Mouse (Mus musculus): ENCODE results near the gene Tppp3.

The Tppp3 gene

DNA sequence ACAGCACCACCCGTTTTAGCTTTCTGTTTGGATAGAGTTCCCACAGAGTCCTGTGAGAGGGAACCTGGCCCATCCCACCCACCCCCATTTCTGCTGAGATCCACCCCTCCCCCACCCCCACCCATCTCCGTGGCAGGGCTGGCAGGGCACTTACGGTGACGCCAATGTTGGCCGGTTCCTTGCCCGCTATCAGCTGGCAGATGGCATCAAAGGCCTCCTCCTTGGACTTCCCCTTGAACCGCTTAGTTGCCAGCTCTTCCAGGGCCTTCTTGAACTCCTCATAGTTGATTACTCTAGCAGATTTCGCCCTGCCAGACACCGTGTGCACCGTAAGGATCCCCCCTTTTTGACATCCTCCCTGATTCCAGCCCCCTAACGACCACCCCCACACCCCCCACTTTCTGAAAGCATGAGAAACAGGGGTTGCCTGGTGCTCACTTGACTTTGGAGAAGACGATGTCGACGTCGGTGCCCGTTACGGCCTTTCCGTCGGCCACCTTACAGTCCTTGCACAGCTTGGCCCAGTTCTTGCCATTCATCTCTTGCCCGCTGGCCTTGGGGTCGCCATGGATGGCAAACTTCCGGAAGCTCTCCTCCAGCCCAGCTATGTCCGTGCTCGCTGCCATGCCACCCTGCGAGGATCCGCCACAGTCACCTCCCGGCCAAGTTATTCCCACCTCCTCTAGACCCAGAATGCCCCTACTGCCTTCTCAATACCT lies 3.2 kb downstream of the Tppp3 start:
- no peak for DNase-seq (ENCODE audit: extremely low read depth, insufficient read length, low spot score)

DNA sequence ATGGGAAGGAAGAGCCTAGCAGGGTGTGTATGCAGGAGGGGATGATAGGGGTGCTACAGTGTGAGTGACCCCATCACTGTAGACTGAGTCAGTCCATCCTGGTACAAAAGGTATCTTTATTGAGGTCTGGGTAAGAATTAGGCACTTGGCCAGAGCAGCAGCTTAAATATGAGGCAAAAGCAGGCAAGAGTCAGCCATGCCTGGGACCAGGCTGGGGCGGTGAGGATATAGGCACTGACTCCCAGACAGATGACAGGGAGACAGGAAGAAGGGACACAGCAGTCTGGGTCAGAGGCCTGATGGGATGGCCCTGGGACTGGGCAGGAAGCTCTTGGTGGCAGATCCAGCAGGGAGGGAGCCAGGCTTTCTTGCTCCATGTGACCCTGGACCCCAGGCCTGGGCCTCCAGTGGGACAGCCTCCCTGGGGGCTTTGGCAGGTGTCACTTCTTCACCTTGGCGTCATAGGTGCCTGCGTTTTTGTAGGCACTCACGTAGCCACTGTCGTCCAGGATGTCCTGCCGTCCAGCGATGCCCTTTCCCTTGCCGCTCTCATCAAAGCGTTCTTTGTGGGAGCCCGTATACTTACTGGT lies 3.8 kb downstream of the Tppp3 start:
- no peak for DNase-seq (ENCODE audit: extremely low read depth, insufficient read length, low spot score)

DNA sequence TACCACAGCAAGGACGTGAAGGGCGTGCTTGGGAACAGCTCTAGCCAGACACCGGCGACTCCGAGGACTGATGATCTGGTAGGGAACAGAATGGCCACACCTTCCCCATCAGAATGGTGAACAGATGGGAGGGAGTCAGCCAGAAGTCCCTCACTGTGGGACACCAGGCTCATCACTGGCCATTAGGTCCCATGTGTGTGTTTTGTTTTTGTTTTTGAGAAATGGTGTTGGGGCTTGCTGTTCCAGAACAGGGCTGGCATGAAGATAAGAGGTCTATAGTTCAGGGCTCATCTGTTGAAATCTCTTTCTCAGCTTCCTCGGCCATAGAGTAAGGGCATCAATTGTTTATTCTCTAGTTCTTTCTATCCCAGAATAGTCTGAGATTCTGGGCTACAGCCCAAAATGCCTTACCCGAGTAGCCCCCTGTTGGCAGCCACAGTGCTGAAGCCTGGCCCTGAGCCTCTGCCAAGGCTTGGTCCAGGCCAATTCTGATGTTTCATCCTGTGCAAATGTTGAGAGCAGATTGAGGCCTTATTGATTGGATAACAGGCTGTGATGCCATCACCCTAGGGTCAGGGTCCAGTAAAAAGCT lies 4.5 kb downstream of the Tppp3 start:
- no peak for DNase-seq (ENCODE audit: extremely low read depth, insufficient read length, low spot score)

DNA sequence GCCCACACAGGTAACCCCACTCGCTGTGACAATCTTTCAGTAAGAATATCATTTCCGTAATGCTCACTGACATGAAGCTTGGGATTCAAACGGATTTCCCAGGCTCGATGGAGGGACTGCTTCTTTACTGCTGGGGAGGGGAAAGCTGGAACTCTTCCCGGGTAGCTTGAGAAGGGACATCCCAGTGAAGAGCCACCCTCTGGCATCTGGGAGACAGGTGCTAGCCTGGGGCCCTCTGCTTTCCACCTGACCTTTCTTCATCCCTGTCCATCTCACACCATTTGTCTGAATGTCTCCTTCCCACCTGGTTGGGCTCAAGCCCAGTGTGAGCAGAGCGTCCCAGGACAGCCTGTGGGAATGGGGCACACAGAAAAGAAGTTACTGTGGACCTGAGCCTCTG lies 5.1 kb downstream of the Tppp3 start:
- DNase-seq (ENCODE audit: extremely low read depth, insufficient read length, low spot score): no peak

DNA sequence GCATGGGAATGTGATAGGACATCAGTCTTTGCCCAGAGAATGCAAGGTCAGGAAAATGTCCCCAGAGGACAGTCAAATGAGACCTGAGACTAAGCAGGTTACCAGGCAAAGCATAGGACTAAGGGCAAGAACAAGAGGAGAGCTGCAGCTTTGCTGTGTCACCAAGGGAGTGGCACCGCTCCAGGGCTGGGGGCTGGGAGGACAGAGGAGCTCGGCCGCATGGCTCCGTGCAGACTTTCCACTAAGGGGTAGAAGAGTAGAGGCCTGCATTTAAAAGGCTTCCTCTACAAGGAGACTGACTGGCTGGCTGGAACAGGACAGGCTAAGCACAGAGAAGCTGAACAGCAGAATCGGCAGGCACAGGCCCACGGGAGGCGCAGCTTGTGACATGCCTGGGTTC lies 6.7 kb downstream of the Tppp3 start:
- no peak for DNase-seq (ENCODE audit: extremely low read depth, insufficient read length, low spot score)

DNA sequence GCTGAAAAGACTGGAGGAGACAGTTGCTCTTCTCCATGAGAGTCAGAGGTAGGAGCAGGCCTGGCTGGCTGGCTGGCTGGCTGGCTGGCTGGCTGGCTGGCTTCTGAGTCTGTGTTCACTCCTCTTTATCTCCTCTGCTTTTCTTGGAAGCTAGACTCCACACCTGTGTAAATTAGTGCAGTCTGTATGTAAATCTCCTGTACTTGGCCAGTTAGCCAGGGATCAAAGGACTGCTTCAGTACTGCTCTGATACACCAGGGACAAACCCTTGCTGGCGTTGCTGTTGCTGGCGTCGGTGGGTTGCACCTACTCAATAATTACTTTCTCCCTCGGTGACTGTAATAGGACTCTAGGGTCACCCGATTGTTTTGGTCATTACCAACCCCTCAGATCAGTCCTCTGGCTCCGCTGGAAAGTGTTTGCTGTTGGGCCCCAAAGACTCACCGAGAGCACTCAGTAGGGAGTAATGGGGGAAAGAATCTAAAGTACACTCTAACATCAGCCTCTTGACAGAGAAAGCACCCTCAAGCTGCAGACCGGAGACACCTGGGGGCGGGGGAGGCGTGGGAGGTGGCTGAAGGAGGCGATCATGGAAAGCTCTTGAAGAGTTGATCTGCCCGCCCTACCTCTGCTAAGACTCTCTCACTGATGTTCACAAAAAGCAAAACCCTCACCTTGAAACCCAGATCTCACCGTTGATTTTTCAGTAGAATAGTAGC lies 10.1 kb downstream of the Tppp3 start:
- DNase-seq (ENCODE audit: extremely low read depth, insufficient read length, low spot score): no peak

DNA sequence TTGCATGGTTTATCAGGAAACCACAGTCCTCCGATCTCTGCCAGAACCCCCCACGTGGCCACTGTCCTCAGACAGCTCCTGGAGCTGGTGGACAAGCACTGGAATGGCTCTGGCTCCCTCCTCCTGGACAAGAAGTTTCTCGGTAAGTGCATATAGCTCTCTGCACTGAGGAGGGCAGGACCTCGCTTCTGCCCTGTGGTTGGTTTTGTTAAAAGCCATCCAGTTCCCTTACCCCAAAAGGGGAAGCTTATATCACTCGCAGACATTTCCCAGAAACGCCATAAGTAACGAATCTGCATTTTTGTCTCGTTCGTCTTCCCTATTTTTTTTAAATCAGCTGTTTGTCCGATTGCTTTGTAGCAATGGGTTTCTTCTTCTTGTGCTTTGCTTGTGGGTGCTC lies 16.1 kb downstream of the Tppp3 start:
- DNase-seq (ENCODE audit: extremely low read depth, insufficient read length, low spot score): no peak

DNA sequence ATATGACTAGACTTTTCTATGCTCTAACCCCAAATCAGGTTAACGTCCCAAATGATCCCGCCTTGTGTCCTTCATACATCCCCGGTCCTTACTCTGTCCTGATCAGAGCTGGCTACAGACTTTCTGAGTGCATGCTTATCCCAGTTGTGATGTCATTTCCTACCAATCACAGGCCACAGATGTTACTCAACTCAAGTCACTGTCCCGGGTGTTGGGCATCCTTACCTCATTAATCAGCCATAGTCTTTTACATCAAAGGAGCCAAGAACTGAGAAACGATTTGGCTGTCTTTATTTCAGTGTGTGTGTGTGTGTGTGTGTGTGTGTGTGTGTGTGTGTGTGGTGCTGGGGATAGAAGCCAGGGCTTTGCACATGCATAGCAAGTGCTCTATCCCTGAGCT lies 17.2 kb downstream of the Tppp3 start:
- no peak for DNase-seq (ENCODE audit: extremely low read depth, insufficient read length, low spot score)

DNA sequence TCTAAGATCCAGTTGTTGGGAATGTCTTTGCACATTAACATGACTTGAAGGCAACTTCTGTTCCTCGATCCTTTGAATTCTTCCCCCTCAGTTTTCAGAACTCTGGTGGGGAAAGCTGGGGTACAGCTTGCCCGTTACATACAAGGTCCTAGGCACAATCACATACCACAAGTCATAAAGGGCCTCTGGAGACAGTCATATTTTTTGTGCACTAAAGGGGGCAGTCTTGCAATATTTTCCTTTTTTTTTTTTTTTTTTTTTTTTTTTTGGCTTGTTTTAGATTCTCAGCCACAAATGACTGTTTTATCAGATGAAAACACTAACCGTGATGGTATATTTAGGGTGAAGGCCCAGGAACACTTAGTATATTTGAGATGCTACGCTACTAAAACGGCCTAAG lies 18.0 kb downstream of the Tppp3 start:
- peak; percentile 56 for DNase-seq (ENCODE audit: extremely low read depth, insufficient read length, low spot score)

DNA sequence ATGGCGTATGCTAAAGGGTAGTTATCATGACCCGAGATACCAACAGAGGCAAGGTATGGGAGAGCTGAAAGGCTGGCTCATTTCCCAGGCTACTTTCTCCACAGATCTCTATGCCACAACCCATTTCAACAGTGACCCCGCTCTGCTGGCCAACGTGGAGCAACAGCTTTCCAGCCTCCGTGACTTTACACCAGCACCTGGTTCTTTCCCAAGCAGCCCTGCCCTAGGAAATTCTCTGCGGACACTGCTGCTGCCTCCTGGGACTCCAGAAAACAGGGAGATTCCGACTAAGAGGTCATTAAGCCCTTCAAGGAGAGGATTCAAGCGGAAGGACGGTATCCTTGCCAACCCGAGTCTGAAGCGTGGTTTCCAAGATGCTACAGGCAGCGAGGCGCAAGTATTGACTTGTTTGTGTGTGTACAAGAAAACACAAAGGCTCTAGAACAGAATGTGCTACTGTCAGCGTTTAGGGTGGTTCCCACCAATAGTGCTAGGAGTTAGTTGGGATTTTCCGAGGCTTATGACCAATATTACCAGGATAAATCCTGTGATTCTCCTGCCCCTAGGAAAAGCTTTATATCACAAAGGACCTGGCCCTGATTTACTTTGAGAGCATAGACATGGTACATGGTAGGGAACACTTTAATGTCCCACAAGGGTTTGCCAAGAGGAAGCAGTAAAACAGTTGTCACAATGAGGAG lies 19.3 kb downstream of the Tppp3 start:
- DNase-seq (ENCODE audit: extremely low read depth, insufficient read length, low spot score): no peak

DNA sequence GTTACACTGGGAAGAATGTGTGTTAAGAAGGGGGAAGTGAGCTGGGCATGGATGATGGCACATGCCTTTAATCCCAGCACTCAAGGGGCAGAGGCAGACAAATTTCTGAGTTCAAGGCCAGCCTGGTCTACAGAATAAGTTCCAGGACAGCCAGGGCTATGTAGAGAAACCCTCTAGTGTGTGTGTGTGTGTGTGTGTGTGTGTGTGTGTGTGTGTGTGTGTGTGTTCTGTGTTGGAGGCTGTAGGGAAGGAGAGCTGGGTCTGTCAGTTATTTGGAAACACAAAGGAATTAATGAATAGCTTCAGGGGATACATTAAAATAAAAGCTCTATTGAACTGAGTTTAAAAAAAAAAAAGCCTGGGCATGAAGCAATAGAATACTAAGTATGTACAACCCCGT lies 20.3 kb downstream of the Tppp3 start:
- no peak for DNase-seq (ENCODE audit: extremely low read depth, insufficient read length, low spot score)

DNA sequence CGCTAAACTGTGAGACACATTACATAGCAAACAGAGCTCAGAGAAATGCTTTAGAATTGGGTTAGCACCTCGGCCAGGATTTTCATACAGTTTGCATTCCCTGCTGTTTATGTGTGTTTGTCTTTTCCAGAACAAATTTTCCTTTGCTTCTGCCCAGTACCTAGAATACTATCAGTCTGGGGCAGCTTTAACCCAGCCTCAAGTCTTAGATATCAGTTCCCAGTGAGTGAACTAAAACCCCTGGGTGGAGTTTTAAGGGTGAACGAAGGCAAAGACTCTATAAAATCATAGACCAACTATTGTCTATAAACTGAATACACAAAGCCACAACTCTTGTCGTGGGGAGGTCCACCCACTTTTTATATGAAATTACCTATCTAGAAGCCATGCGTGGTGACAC lies 22.7 kb downstream of the Tppp3 start:
- DNase-seq (ENCODE audit: extremely low read depth, insufficient read length, low spot score): no peak

DNA sequence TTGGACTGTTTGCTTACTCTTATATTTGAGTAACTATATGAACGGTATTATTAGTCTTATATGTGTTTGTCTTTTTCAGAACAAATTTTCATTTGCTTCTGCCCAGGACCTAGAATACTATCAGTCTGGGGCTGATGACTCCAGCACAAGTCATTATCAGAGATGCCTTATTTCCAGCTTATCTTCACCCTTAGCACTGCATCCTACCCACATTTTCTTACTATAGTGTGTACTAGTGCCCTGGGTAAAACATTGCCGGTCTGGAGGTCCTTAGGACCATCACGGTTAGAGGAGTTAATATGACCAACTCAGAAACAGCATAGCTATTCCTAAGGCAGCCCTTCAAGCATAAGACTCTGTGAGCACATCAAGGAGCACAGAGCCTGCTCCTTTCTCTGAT lies 23.1 kb downstream of the Tppp3 start:
- DNase-seq (ENCODE audit: extremely low read depth, insufficient read length, low spot score): no peak

DNA sequence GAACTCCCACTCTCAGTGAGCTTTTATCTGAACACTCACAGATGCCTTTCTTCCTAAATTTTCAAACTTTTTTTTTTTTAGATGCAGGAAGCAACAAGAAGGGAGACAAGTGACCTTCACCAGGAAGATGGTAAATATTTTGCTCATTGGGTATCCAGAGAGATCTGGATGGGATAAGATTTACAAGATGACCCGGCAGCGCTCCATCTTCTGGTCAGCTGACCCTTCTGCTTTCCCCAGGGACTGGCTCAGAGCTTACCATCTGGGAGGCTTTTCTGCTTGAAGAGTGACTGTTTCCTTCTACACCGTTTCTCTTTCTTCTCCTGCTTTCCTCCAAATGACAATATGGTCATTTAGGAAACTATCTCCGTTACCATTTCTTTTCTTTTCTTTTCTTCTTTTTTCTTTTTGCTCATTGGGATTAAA lies 25.2 kb downstream of the Tppp3 start:
- no peak for DNase-seq (ENCODE audit: extremely low read depth, insufficient read length, low spot score)

DNA sequence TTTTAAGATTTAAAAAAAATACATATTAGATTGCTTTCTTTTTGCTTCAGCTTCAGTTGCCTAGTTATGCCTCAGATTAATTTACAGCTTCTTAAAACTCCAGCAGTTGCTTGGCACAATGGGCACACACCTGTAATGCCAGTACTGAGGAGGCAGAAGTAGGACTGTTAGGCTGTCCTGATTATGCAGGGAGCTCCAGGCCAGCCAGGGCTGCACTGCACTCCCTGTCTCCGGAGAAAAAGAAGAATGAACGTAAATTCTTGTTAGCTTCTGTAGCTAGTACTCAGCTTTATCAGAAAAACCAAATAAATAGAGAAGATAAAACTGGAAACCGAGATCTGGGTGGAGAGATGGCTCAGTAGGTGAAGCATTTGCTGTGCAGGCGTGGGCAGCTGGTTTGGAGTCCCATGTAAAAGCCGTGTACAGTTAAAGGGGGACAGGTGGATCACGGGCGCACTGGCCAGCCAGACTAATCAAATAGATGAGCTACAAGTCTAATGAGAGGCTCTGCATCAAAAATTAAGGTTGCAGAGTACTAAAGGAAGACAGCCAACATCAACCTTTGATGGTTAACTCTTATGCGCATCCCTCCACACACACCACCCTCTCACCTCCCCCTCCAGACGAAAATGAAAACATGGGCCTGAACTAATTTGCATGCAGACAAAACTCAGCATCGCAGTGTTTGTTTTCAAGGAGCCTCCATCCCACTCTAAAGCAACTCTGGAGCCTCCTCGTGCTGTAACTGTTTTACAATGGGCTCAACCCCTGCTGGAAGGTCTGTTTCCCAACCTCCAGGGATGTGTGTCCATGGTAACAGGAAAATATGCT lies 25.8 kb downstream of the Tppp3 start:
- DNase-seq (ENCODE audit: extremely low read depth, insufficient read length, low spot score): no peak

DNA sequence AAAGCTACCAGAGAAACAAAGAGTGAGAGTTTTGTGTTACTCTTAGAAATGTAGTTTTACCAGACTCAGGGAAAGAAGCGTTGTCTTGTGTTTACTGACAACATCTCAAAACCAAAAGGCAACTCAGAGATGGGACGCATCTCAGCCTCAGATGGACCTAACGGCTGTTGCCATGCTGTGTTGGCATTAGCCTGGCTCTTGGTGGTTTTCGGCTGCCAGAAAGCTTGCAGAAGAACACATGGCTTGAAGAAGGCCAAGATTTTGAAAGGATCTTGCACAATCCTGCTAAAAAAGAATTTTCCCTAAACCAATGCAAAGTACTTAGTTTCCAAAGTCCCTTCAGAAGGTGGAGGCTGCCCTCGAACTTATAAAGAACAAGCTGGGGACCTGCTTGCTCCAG lies 28.7 kb downstream of the Tppp3 start:
- DNase-seq (ENCODE audit: extremely low read depth, insufficient read length, low spot score): no peak

DNA sequence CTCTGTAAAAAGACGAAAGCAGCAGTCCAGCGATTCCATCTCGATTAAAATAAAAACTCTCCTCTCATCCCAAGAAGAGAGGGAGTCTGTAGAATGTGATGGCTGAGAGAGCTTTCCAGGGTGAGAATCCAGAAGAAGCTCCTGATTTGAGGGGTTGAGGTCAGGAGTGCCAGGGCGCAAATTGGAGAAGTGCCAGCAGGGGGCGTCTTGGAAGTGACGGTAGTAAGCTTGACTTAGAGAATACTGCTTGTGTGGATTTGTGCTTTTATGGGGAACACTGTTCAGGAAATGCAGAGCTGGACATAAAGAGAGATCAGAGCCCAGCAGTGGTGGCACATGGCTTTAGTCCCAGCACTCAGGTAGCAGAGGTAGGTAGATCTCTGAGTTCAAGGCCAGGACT lies 29.9 kb downstream of the Tppp3 start:
- DNase-seq (ENCODE audit: extremely low read depth, insufficient read length, low spot score): no peak

DNA sequence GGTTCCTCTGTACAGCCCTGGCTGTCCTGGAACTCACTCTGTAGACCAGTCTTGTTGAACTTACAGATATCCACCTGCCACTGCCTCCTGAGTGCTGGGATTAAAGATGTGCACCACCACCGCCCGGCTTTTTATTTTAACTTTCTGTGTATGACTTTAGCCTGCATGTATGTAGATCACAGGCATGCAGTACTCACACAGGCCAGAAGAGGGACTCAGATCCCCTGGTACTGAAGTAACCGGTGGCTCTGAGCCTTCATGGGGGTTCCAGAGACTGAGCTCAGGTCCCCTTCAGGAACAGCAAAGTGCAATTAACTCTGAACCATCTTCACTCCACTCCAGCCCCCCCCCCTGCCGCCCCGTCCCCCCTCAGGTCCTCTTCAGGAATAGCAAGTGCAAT lies 32.5 kb downstream of the Tppp3 start:
- no peak for DNase-seq (ENCODE audit: extremely low read depth, insufficient read length, low spot score)

DNA sequence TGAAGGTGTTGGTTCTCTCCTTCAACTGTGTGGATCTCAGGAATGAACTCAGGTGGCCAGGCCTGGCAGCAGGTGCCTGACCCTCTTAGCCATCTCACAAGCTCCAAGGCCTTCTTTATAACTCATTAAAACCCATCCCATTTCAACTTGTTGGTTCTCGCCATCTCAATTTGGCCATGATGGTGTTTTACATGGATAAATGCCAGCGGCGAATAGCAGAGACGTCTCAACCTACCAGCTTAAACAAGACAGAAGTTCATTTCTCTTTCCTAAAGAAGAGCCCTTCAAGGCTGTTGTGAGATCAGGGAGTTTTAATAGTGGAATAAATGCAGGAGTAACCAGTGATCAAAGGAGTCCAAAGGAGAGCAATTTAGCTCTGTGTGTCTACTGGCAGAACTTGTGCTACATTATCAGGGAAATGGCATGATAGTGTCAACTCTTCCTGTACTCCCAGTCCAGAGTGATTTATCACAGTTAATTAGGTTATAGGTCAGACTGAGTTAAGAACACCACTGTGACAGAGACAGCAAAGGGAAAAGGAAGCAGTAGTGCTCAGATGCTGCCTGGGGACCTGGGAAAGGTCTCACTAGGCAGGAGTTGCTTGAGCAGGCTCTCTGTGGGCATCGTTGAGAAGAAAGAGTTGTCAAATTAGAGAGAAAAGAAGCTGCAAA lies 34.1 kb downstream of the Tppp3 start:
- DNase-seq (ENCODE audit: extremely low read depth, insufficient read length, low spot score): no peak

DNA sequence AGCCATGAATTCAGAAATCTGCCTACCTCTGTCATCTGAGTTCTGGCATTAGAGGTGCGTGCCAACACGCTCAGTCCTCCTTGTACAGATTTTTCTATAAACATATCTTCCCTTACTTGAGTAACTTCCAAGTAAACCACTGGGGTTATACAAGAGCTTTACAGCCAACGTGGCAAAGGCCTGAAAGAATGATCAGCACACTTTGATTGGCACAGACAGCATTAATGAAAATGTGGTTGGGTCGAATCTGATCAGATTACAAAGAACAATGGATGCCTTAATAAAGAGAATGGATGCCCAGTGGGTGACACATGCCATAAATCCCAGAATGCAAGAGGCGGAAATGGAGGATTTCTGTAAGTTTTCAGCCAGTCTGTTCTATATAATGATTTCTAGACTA lies 35.1 kb downstream of the Tppp3 start:
- DNase-seq (ENCODE audit: extremely low read depth, insufficient read length, low spot score): no peak
